Mouse (Mus musculus): ENCODE measurements around the gene Cnksr2. TPM values are rescaled to one million over a fixed set of nuclear protein-coding genes. Genes with fewer than 3 reads are reported as not detected.

The Cnksr2 gene
- total and polyA plus RNA-seq, 3 experiments = not detected

GRCm38 (mm10) chrX:157945121-157945520 is 98.0 kb downstream of the Cnksr2 start:
- Histone ChIP-seq H3K36me3 (replicated peaks) (no peaks in the 10 kb centered on the region), H3K27me3 (ENCODE audit: insufficient read depth, low read length) (no peaks in the 10 kb centered on the region), H3K4me3 (ENCODE audit: low read depth, low read length) (no peak overlapping the region), H3K9me3 (replicated peaks) (no peaks in the 10 kb centered on the region), H3K4me1 (ENCODE audit: insufficient read depth, low read depth, low read length) (no peaks in the 10 kb centered on the region)
- ATAC-seq (ENCODE audit: extremely low read depth, insufficient number of reproducible peaks, low FRiP score, poor library complexity, severe bottlenecking) (no peak), DNase-seq (ENCODE audit: low spot score) (no peak)
- TF ChIP-seq GATA2 (IDR thresholded peaks at IDR 0.05; ENCODE audit: borderline replicate concordance, low read depth, low read length) (no peak), CTCF (IDR thresholded peaks at IDR 0.05; ENCODE audit: low read depth, low read length) (no peak), TAL1 (conservative IDR thresholded peaks at IDR 0.05; ENCODE audit: low read depth, low read length) (no peak), GATA1 (IDR thresholded peaks at IDR 0.05; ENCODE audit: borderline replicate concordance, low read length) (no peak), POLR2AphosphoS5 (IDR thresholded peaks at IDR 0.05; ENCODE audit: insufficient replicate concordance, low read depth, low read length) (no peak)

- H3K4me1 ChIP-seq (ENCODE audit: insufficient read depth, low read depth, low read length) = no peaks in the 10 kb centered on the region
- no peaks in the 10 kb centered on the region for H3K36me3 ChIP-seq (replicated peaks)
- H3K27me3 ChIP-seq (ENCODE audit: insufficient read depth, low read length) = no peaks in the 10 kb centered on the region
- TF ChIP-seq TAL1 (conservative IDR thresholded peaks at IDR 0.05; ENCODE audit: low read depth, low read length) (no peak), CTCF (IDR thresholded peaks at IDR 0.05; ENCODE audit: low read depth, low read length) (no peak), GATA1 (IDR thresholded peaks at IDR 0.05; ENCODE audit: borderline replicate concordance, low read length) (no peak), GATA2 (IDR thresholded peaks at IDR 0.05; ENCODE audit: borderline replicate concordance, low read depth, low read length) (no peak), POLR2AphosphoS5 (IDR thresholded peaks at IDR 0.05; ENCODE audit: insufficient replicate concordance, low read depth, low read length) (no peak)
- H3K4me3 ChIP-seq (ENCODE audit: low read depth, low read length) = no peak overlapping the region
- H3K9me3 ChIP-seq (replicated peaks) = no peaks in the 10 kb centered on the region
- no peak for ATAC-seq (ENCODE audit: extremely low read depth, insufficient number of reproducible peaks, low FRiP score, poor library complexity, severe bottlenecking)
- DNase-seq (ENCODE audit: low spot score) = no peak
Observed at GRCm38 (mm10) chrX:157936611-157937010, 106.5 kb downstream of the Cnksr2 start.

GRCm38 (mm10) chrX:157920093-157920492 is 123.0 kb downstream of the Cnksr2 start:
- DNase-seq (ENCODE audit: low spot score) = no peak
- Histone ChIP-seq H3K4me1 (ENCODE audit: insufficient read depth, low read depth, low read length) (no peaks in the 10 kb centered on the region), H3K4me3 (ENCODE audit: low read depth, low read length) (no peak overlapping the region), H3K9me3 (replicated peaks) (no peaks in the 10 kb centered on the region), H3K36me3 (replicated peaks) (no peaks in the 10 kb centered on the region), H3K27me3 (ENCODE audit: insufficient read depth, low read length) (no peaks in the 10 kb centered on the region)
- no peak for ATAC-seq (ENCODE audit: extremely low read depth, insufficient number of reproducible peaks, low FRiP score, poor library complexity, severe bottlenecking)
- TF ChIP-seq POLR2AphosphoS5 (IDR thresholded peaks at IDR 0.05; ENCODE audit: insufficient replicate concordance, low read depth, low read length) (no peak), GATA2 (IDR thresholded peaks at IDR 0.05; ENCODE audit: borderline replicate concordance, low read depth, low read length) (no peak), GATA1 (IDR thresholded peaks at IDR 0.05; ENCODE audit: borderline replicate concordance, low read length) (no peak), TAL1 (conservative IDR thresholded peaks at IDR 0.05; ENCODE audit: low read depth, low read length) (no peak), CTCF (IDR thresholded peaks at IDR 0.05; ENCODE audit: low read depth, low read length) (no peak)

- no peak for DNase-seq (ENCODE audit: low spot score)
- Histone ChIP-seq H3K9me3 (replicated peaks) (no peaks in the 10 kb centered on the region), H3K36me3 (replicated peaks) (no peaks in the 10 kb centered on the region), H3K4me1 (ENCODE audit: insufficient read depth, low read depth, low read length) (no peaks in the 10 kb centered on the region), H3K4me3 (ENCODE audit: low read depth, low read length) (no peak overlapping the region), H3K27me3 (ENCODE audit: insufficient read depth, low read length) (no peaks in the 10 kb centered on the region)
- ATAC-seq (ENCODE audit: extremely low read depth, insufficient number of reproducible peaks, low FRiP score, poor library complexity, severe bottlenecking) = no peak
- TF ChIP-seq GATA2 (IDR thresholded peaks at IDR 0.05; ENCODE audit: borderline replicate concordance, low read depth, low read length) = no peak
- TF ChIP-seq TAL1 (conservative IDR thresholded peaks at IDR 0.05; ENCODE audit: low read depth, low read length) = no peak
- TF ChIP-seq CTCF (IDR thresholded peaks at IDR 0.05; ENCODE audit: low read depth, low read length) = no peak
- no peak for TF ChIP-seq POLR2AphosphoS5 (IDR thresholded peaks at IDR 0.05; ENCODE audit: insufficient replicate concordance, low read depth, low read length)
- TF ChIP-seq GATA1 (IDR thresholded peaks at IDR 0.05; ENCODE audit: borderline replicate concordance, low read length) = no peak
Observed at GRCm38 (mm10) chrX:157829983-157830382, 213.1 kb downstream of the Cnksr2 start.

- DNase-seq (ENCODE audit: low spot score) (no peak), ATAC-seq (ENCODE audit: extremely low read depth, insufficient number of reproducible peaks, low FRiP score, poor library complexity, severe bottlenecking) (no peak)
- no peak overlapping the region for H3K4me3 ChIP-seq (ENCODE audit: low read depth, low read length)
- H3K36me3 ChIP-seq (replicated peaks) = no peaks in the 10 kb centered on the region
- TF ChIP-seq GATA2 (IDR thresholded peaks at IDR 0.05; ENCODE audit: borderline replicate concordance, low read depth, low read length) (no peak), POLR2AphosphoS5 (IDR thresholded peaks at IDR 0.05; ENCODE audit: insufficient replicate concordance, low read depth, low read length) (no peak), TAL1 (conservative IDR thresholded peaks at IDR 0.05; ENCODE audit: low read depth, low read length) (no peak), GATA1 (IDR thresholded peaks at IDR 0.05; ENCODE audit: borderline replicate concordance, low read length) (no peak), CTCF (IDR thresholded peaks at IDR 0.05; ENCODE audit: low read depth, low read length) (no peak)
- H3K4me1 ChIP-seq (ENCODE audit: insufficient read depth, low read depth, low read length) = no peaks in the 10 kb centered on the region
- H3K9me3 ChIP-seq (replicated peaks) = no peaks in the 10 kb centered on the region
- H3K27me3 ChIP-seq (ENCODE audit: insufficient read depth, low read length) = no peaks in the 10 kb centered on the region
Observed at GRCm38 (mm10) chrX:157818921-157819260, 224.2 kb downstream of the Cnksr2 start.

GRCm38 (mm10) chrX:157818207-157818920 is 224.7 kb downstream of the Cnksr2 start, which contains the start of gene Klhl34:
Klhl34 (plus strand) TSS chrX:157818435.
- ATAC-seq (ENCODE audit: extremely low read depth, insufficient number of reproducible peaks, low FRiP score, poor library complexity, severe bottlenecking) (no peak), DNase-seq (ENCODE audit: low spot score) (no peak)
- H3K36me3 ChIP-seq (replicated peaks) = no peaks in the 10 kb centered on the region
- TF ChIP-seq CTCF (IDR thresholded peaks at IDR 0.05; ENCODE audit: low read depth, low read length) = no peak
- no peak for TF ChIP-seq POLR2AphosphoS5 (IDR thresholded peaks at IDR 0.05; ENCODE audit: insufficient replicate concordance, low read depth, low read length)
- no peak for TF ChIP-seq GATA2 (IDR thresholded peaks at IDR 0.05; ENCODE audit: borderline replicate concordance, low read depth, low read length)
- no peak for TF ChIP-seq TAL1 (conservative IDR thresholded peaks at IDR 0.05; ENCODE audit: low read depth, low read length)
- TF ChIP-seq GATA1 (IDR thresholded peaks at IDR 0.05; ENCODE audit: borderline replicate concordance, low read length) = no peak
- no peaks in the 10 kb centered on the region for H3K27me3 ChIP-seq (ENCODE audit: insufficient read depth, low read length)
- H3K4me1 ChIP-seq (ENCODE audit: insufficient read depth, low read depth, low read length) = no peaks in the 10 kb centered on the region
- no peaks in the 10 kb centered on the region for H3K9me3 ChIP-seq (replicated peaks)
- H3K4me3 ChIP-seq (ENCODE audit: low read depth, low read length) = no peak within 1 kb of the TSS

Measured in G1E (cell line).